Mouse (Mus musculus) adrenal gland, postnatal 10 days (tissue): ENCODE results near the gene Dtx4. TPM values are rescaled to one million over a fixed set of nuclear protein-coding genes. Genes with fewer than 3 reads are reported as not detected.

Experiments
- DNase-seq: peaks from one replicate; pipeline ENCODE4 v3.0.0; 2021; ENCODE audit warnings: mixed read lengths
- total RNA-seq, 2 experiments: library from RNA; stranded (reverse); gene quantifications; 2 replicates each; pipeline ENCODE4 v1.2.3; 2021

Gene Dtx4
- total RNA-seq, 2 experiments from 2014 or later, result 22.5 to 24.4 TPM

- no peak for DNase-seq
These were observed 83.9 kb downstream of the Dtx4 start, which contains the start of gene Olfr1441 for GRCm38 (mm10) chr19:12417361-12417760. TSS of gene Olfr1441 (plus strand) at chr19:12417433.

Other genes with a start within 250 kb of the Dtx4 start
- gene Olfr235, start 240.4 kb downstream of the Dtx4 start, total RNA-seq, result not detected
- not detected for gene Olfr1434, start 221.6 kb downstream of the Dtx4 start, total RNA-seq
- not detected for gene Olfr1436, start 202.3 kb downstream of the Dtx4 start, total RNA-seq
- not detected for gene Olfr1437, start 176.4 kb downstream of the Dtx4 start, total RNA-seq
- not detected for gene Olfr1438-ps1, start 165.5 kb downstream of the Dtx4 start, total RNA-seq
- not detected for gene Olfr1440, start 114.2 kb downstream of the Dtx4 start, total RNA-seq
- gene Olfr1441, start 84.0 kb downstream of the Dtx4 start, total RNA-seq, result not detected
- gene Pfpl, start 73.5 kb downstream of the Dtx4 start, total RNA-seq, result not detected
- gene Mpeg1, start 40.7 kb downstream of the Dtx4 start, total RNA-seq, result 10 to 100 TPM; 15.1 to 16.1 TPM
- gene Fam111a, start 44.3 kb upstream of the Dtx4 start, total RNA-seq, result 10 to 100 TPM; 11.9 to 14.8 TPM
- 10 to 100 TPM; 20.3 to 53.3 TPM for gene Gm4952, start 98.5 kb upstream of the Dtx4 start, total RNA-seq
- gene Glyat, start 131.9 kb upstream of the Dtx4 start, total RNA-seq, result 1 to 10 TPM; 4.0 to 6.2 TPM
- not detected for gene Olfr1442, start 169.0 kb upstream of the Dtx4 start, total RNA-seq
- gene Olfr1443, start 176.7 kb upstream of the Dtx4 start, total RNA-seq, result not detected
- 1 to 10 TPM; 3.3 to 5.8 TPM for gene Keg1, start 194.3 kb upstream of the Dtx4 start, total RNA-seq